Mouse (Mus musculus) layer of hippocampus, adult 8-10 months (tissue): Measurements from ENCODE around the gene 1810055G02Rik. TPM values are rescaled to one million over a fixed set of nuclear protein-coding genes. Genes with fewer than 3 reads are reported as not detected.

Experiments
- DNase-seq, 2 experiments: peaks; one replicate each; pipeline ENCODE4 v3.0.0; 2022; ENCODE audit warnings: low spot score in 2 of 2
- total RNA-seq, 4 experiments: library from RNA; stranded (reverse); gene quantifications; 2 replicates each; pipeline ENCODE4 v1.2.4; 2022

The 1810055G02Rik gene
- 10 to 100 TPM; 19.0 to 29.6 (median 24.1) TPM for total RNA-seq

DNA sequence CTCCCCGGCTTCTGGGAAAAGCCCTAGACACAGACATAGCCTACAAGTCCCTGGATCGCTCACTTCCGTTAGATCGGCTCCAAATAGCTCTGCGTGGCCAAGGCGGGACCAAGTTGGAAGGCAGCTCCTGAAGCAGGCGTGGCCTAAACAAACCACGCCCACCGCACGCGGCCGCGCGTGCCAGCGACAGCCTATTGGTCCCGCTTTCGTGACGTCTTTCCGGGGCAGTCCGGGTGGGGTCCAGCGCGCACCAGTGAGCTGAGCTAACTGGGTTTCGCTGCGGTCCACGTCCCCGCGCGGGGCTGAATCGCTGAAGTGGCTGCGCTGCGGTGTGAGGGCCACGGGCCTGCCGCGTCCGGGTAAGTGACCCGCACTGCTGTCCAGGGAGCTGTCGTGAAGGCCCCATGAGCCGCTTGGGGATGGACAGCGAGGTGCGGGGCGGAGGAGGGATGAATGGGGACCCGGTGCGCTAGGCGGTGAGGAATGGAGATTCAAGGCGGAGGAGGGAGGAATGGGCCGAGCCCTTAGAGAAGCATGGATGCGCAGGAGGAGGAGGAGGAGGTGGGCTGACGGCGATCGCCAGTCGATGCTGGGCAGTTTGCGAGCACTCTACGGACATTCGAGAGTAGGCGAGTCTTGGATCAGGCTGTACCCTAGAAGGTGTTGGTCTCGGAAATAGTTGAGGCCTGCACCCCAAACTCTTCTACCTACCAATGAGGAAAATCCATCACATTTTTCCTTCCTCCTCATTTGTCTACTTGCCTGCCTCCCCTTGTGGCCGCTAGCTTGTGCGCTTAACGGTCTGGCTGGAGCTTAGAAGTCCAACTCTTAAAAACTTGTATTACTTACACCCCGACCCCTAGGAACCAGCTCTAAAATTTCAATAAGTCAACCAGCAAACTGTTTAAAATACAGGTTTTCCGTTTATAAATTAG, at the start of gene 1810055G02Rik:
Gene 1810055G02Rik (plus strand): TSS at position 216 of the 935 bp plus-strand sequence.
- peak; percentile 97 to 99 for DNase-seq

GRCm38 (mm10) chr19:3665510-3665909, 42.6 kb upstream of the 1810055G02Rik start:
- no peak for DNase-seq

DNA sequence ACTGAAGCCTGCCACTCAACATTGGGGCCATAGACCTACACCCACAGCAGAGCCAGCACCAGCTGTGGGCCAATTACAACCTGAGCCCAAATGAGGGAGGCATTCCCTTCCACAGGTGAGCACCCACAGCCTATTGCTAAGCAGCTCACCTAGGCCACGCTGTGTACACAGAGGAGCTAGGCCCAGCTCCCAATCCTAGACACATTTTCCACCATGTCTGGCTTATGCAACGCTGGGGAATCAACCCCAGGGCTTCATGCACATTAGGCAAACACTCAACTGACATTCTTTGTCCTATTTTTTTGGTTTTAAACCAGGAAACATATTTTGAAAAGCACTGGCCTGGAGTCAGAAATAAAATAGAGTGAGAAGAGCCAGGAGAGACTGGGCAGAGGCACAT, 41.5 kb upstream of the 1810055G02Rik start:
- no peak for DNase-seq

- no peak for DNase-seq
These were observed 40.8 kb upstream of the 1810055G02Rik start for GRCm38 (mm10) chr19:3667155-3667895.

- DNase-seq: no peak
These were observed 40.1 kb upstream of the 1810055G02Rik start for GRCm38 (mm10) chr19:3667979-3668378.

DNA sequence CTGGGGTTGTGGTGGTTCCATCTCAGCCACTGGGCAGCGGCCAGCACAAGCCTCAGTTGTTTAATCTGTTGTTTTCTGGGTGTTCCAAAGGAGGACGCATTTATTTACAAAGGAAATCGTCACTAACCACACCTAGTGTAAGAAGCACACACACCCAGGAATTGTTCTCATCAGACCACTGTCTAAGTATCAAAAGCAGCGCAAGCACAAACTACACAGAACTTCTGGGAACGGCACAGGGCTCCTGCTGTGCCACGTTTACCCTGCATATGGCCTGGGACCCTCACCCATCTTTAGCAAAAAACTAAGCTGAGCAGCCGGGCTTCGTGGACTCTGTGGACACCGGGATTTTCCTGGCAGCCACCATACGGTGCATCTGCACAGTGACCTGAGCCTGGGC, 39.5 kb upstream of the 1810055G02Rik start:
- DNase-seq: no peak

DNA sequence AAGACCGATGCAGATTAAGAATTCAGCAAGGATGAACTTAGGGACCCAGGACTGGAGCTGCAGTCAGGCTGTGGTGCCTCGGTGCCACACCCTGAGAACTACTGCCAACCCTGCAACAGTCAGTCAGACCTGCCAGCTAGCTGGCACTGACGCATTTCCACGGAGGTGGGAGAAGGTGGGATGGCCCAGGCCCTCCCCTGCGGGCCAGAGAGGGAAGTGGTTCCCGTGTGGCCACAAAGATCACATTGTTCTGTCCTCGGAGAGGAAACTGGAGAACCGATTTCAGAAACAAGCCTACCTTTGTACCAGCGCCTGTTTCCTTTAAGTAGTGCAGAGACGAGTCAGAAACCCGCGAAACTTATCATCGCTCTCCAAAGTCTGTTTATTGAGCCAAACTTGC, 39.0 kb upstream of the 1810055G02Rik start:
- no peak for DNase-seq

DNA sequence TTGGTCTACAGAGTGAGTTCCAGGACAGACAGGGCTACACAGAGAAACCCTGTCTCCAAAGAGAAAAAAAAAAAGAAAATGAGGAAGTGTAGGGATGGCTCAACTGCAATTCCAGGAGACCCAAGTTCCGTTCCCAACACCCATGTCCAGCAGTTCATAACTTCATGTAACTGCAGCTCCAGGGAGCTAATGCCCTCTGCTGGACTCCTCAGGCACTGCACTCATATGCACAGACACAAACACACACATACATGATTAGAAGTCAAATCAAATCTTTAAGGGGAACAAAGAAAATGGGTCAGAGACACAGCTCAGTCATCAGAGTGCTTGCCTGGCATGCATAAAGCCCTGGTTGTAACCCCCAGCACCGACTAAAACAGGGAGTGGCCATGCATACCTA, 34.9 kb upstream of the 1810055G02Rik start:
- DNase-seq: no peak

GRCm38 (mm10) chr19:3674122-3674855, 33.8 kb upstream of the 1810055G02Rik start:
- DNase-seq: no peak

GRCm38 (mm10) chr19:3680732-3681131, 27.4 kb upstream of the 1810055G02Rik start:
- DNase-seq: no peak

DNA sequence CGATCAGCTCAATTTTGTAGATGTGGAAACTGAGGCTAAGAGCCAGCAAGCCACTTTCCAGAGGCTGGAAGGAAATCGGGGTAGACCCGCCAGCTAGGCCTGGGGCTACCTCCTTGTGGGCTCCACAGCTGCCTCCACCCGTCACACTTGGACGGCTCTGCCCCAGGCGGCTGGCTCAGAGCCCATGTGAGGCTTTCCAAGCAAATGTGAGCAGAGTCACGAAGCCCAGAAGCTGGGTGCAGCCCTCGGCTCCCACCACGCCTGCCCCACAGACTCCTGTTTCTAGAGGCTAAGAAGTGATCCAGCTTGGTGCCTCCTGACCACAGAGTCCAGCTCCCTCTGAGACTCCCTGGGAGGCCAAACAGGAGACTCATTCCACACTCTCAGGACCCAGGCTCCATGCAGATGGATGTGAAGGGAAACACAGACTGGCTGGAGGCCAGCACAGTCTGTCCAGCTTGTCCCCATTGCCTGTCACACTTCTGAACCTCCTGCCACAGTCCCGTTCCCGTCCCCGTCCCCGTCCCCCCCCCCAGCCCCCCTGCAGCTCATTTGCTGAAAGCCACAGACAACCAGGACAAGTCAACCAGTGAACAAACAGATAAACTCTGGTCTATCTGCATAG, 26.7 kb upstream of the 1810055G02Rik start:
- peak in 1 of 2 experiments; percentile 63 for DNase-seq

DNA sequence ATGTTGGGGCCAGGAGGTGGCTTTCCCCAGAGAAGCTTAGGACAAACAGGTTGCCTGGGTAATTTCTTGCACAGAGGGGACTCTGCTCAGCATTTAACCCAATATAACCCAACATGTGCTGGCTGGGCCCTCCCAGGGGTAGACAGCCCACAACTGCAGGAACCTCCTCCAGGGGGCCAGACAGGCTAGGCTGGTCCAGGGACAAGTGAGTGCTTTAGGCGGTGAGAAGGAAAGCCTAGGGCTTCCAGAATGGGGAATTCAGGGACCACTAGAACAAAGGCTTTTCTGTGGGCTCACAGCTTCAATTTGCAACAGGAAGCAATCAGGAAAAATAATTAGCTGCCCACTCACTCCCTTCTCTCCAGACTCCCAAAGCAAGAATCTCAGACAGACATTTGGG, 23.7 kb upstream of the 1810055G02Rik start:
- DNase-seq: no peak

DNA sequence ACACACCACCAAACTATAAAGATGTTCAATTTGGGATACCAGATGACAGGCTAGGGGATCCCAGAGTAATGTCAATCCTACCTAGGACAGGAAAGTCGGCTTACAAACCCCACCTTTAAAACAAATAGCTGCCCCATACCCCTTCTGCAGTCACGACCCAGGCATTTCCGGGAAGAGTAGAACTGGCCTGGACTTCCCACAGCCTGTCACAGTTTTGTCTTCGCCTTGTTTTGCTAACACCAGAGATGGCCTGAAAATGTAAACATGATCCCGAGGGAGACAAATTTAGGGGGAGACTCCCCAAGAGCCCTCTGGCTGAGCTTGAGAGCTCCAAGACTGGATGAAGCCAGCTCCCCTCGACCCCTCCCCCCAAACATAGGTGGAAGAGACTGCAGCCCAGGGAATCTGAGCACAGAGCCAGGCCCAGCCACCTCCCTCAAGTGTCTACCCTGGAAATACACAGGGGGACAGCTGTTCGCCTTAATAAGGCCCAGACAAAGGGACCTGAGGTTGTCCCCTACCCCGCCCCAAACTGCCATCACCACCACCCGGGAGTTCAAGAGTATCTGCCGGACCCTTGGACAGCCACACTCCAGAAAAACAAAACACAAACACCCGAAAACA, 23.0 kb upstream of the 1810055G02Rik start:
- DNase-seq: no peak

- no peak for DNase-seq
These were observed 22.4 kb upstream of the 1810055G02Rik start for GRCm38 (mm10) chr19:3685611-3686214.

- DNase-seq: no peak
These were observed 21.7 kb upstream of the 1810055G02Rik start, which contains the start of gene Lrp5 for GRCm38 (mm10) chr19:3686215-3686894. Gene Lrp5 (minus strand): TSS chr19:3686564.

- DNase-seq: no peak
These were observed 20.4 kb upstream of the 1810055G02Rik start for GRCm38 (mm10) chr19:3687676-3688171.

GRCm38 (mm10) chr19:3691337-3691736, 16.8 kb upstream of the 1810055G02Rik start:
- no peak for DNase-seq

GRCm38 (mm10) chr19:3692414-3693145, 15.5 kb upstream of the 1810055G02Rik start:
- no peak for DNase-seq

GRCm38 (mm10) chr19:3694476-3694875, 13.6 kb upstream of the 1810055G02Rik start:
- no peak for DNase-seq
